Comparison of ENCODE assay signal across 15 mouse cellular contexts in genomic region chr13:15467409-15467808, GRCm38 (mm10). TPM values are rescaled to one million over a fixed set of nuclear protein-coding genes. Genes with fewer than 3 reads are reported as not detected.
DNase-seq lines count a peak whose midpoint lies in the region; ATAC-seq lines count a peak whose summit lies in the region.
"Had no signal": no experiment of that assay in that cellular context is flagged by ENCODE, and none has a peak within 500 bp of the region (broad histone marks: within the 10 kb centered on the region; RNA-seq: fewer than 3 reads in every experiment).

No protein-coding gene starts in this region.

- H3K27ac ChIP-seq in forebrain, embryonic 14.5 days (ENCODE audit: low read depth, low read length), result peak overlapping the region; percentile 29; the same call in 1 of the 2 replicates
- peak overlapping the region; percentile 47; the same call in 1 of the 2 replicates for H3K27ac ChIP-seq in limb, embryonic 15.5 days
- H3K27ac ChIP-seq: heart, embryonic 10.5 days; liver, embryonic 14.5 days had no signal

- H3K27me3 ChIP-seq in forebrain, embryonic 14.5 days (replicated peaks; ENCODE audit: control insufficient read depth, insufficient read depth, low read length), result no peaks in the 10 kb centered on the region
- no peaks in the 10 kb centered on the region for H3K27me3 ChIP-seq in limb, embryonic 15.5 days

- H3K4me1 ChIP-seq in forebrain, embryonic 14.5 days (ENCODE audit: control insufficient read depth, insufficient read depth, low read length), result peaks cover 25% of the 10 kb centered on the region
- peaks cover 32% of the 10 kb centered on the region for H3K4me1 ChIP-seq in limb, embryonic 15.5 days

- peak overlapping the region; percentile 49 for H3K9ac ChIP-seq in forebrain, embryonic 14.5 days (ENCODE audit: low read length)
- no peak overlapping the region for H3K9ac ChIP-seq in limb, embryonic 15.5 days
- H3K9ac ChIP-seq: liver, embryonic 14.5 days had no signal

- H3K4me3 ChIP-seq in forebrain, embryonic 14.5 days (ENCODE audit: low read depth, low read length), result peak overlapping the region; percentile 22
- peak overlapping the region; percentile 30; the same call in 1 of the 2 replicates for H3K4me3 ChIP-seq in limb, embryonic 15.5 days
- H3K4me3 ChIP-seq: heart, embryonic 10.5 days had no signal

- 7% methylated on average over 3 of the region's 3 CpGs for WGBS in forebrain, embryonic 14.5 days
- 25% methylated on average over 3 of the region's 3 CpGs for WGBS in limb, embryonic 15.5 days

- no peaks in the 10 kb centered on the region for H3K9me3 ChIP-seq in forebrain, embryonic 14.5 days (replicated peaks; ENCODE audit: control insufficient read depth, low read length)
- no peaks in the 10 kb centered on the region for H3K9me3 ChIP-seq in limb, embryonic 15.5 days
- H3K9me3 ChIP-seq: heart, embryonic 10.5 days had no signal

- no peaks in the 10 kb centered on the region for H3K36me3 ChIP-seq in forebrain, embryonic 14.5 days (ENCODE audit: control insufficient read depth, insufficient read depth, low read length)
- H3K36me3 ChIP-seq in limb, embryonic 15.5 days, result no peaks in the 10 kb centered on the region
- H3K36me3 ChIP-seq: heart, embryonic 10.5 days had no signal

- ATAC-seq in forebrain, embryonic 14.5 days, result no peak
- no peak for ATAC-seq in limb, embryonic 15.5 days (ENCODE audit: insufficient number of reproducible peaks, low FRiP score, low TSS enrichment, low read depth)

- DNase-seq in embryo, embryonic 10 days (ENCODE audit: low spot score), result peak; percentile 61
- DNase-seq in embryo, embryonic 9.5 days (ENCODE audit: extremely low spot score), result no peak
- peak; percentile 38 for DNase-seq in 3T3-L1 (ENCODE audit: low read depth, low spot score)
- DNase-seq in forebrain, embryonic 14.5 days (ENCODE audit: low spot score), result peak; percentile 49
- no peak for DNase-seq in urinary bladder, postnatal 25 days (ENCODE audit: low spot score)
- DNase-seq in right cerebral cortex, postnatal 10 days (ENCODE audit: low spot score in 2 of 2), result no peak
- DNase-seq in left cerebral cortex, adult 8-10 months (ENCODE audit: low spot score in 2 of 2), result no peak
- DNase-seq: adrenal gland, postnatal 14 days; cerebellum, adult 18-20 months; kidney, adult 18-20 months; layer of hippocampus, adult 9-11 months; right cerebral cortex, postnatal 25 days had no signal

- H3K4me2 ChIP-seq in forebrain, embryonic 14.5 days (ENCODE audit: low read length), result peak overlapping the region; percentile 84
- H3K4me2 ChIP-seq in limb, embryonic 15.5 days, result peak overlapping the region; percentile 39

RNA-seq across cellular contexts. Expression of gene Gli3, which starts 4.4 kb away (rescaled TPM):
- 11.4 and 14.1 TPM in 2 replicates for polyA plus RNA-seq in forebrain, embryonic 14.5 days (2014; fragmentation: Nextera tagmentation; extraction: Ambion mirVana)
- polyA plus RNA-seq in limb, embryonic 15.5 days (2015; fragmentation: Nextera tagmentation; extraction: Ambion mirVana), result 25.4 and 30.1 TPM in 2 replicates
- 10 to 100 TPM in 3 of 4 experiments, 1 to 10 TPM in 1; 9.1 to 11.9 (median 11.7) TPM for total RNA-seq in left cerebral cortex, adult 8-10 months (2022)

Comparison
In these comparisons a context has a peak if more than half of its experiments do, and no peak if none do; other contexts are left out.
1. DNase-seq: peak in embryo, embryonic 10 days (single experiment), 3T3-L1 (single experiment) and forebrain, embryonic 14.5 days (single experiment); none in embryo, embryonic 9.5 days (single experiment), urinary bladder, postnatal 25 days (single experiment), right cerebral cortex, postnatal 10 days (0 of 2) and left cerebral cortex, adult 8-10 months (0 of 2).